Mouse (Mus musculus) ES-Bruce4 (cell line): ENCODE measurements around the gene Abat.

Experiments
- CTCF ChIP-seq: IDR thresholded peaks from one replicate; pipeline ENCODE4 v1.8.1; 2011; ENCODE audit warnings: low read depth, low read length
- EP300 ChIP-seq: IDR thresholded peaks from 2 replicates; pipeline ENCODE4 v1.6.1; 2011; ENCODE audit warnings: low read depth, low read length; ENCODE audit not compliant: insufficient read depth

DNA sequence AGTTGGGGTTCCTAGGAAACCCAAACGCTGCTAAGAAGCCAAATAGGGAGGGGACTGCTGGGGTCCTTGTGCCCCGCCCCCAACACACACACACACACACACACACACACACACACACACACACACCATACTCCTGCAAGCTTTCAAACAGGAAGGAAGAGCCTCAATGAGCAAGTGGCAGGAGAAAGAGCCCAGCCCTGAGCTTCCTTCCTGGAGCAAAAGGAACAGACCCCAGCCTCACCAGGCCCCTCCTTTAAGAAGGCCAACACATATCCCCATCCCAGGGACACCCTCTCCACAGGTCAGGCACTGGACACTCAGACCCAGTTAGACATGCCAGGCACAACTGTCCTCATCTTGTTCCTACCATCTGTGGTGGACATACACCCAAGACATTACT, 149.8 kb downstream of the Abat start:
- TF ChIP-seq EP300 (no peak), CTCF (no peak)
